Mouse (Mus musculus) adrenal gland, postnatal 10 days (tissue): ENCODE measurements around the gene Ripply3. TPM values are rescaled to one million over a fixed set of nuclear protein-coding genes. Genes with fewer than 3 reads are reported as not detected.

Experiments
- DNase-seq: peaks from one replicate; pipeline ENCODE4 v3.0.0; 2021; ENCODE audit warnings: mixed read lengths
- long read RNA-seq, 2 experiments: library from polyadenylated mRNA; stranded (forward); transcript quantifications; one replicate each; pipeline ENCODE4 v2.0.0; 2021
- total RNA-seq, 2 experiments: library from RNA; stranded (reverse); gene quantifications; 2 replicates each; pipeline ENCODE4 v1.2.3; 2021

The Ripply3 gene
- 1 to 10 TPM; 3.8 to 4.0 TPM for total RNA-seq
- long read RNA-seq, experiment 1, transcript Ripply3-201 (4 exons, 1,531 nt) = major isoform, 6 of 8 reads
- long read RNA-seq, experiment 1, partial matches to known transcripts = 0 of 8 reads
- long read RNA-seq, experiment 1, other reads (novel, unspliced or antisense) = 2 of 8 reads
- long read RNA-seq, experiment 2, transcript Ripply3-201 (4 exons, 1,531 nt) = major isoform, 5 of 5 reads
- long read RNA-seq, experiment 2, partial matches to known transcripts = 0 of 5 reads
- long read RNA-seq, experiment 2, other reads (novel, unspliced or antisense) = 0 of 5 reads

- DNase-seq = peak; percentile 70
Observed at GRCm38 (mm10) chr16:94327781-94328711, at the start of gene Ripply3. Gene Ripply3 (plus strand): TSS chr16:94328420.

DNA sequence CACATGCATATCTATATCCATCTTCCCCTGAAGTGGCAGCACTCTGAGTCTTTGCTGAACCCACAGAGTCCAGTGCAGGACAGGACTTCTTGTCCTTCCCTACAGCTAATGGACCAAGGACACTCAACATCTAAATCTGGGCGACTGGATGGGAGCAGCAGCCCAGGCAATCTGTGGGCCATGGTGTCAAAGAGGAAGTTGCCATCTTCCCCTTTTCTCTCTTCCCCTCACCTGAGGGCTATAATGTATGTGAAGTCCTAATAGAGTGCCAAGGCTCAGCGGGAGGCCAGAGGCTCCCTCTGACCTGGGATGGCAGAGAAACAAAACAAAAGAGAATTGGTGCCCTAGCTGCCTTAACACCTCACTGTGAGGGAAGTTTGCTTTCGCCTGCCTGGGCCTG is 44.2 kb upstream of the Ripply3 start:
- no peak for DNase-seq

- no peak for DNase-seq
Observed at GRCm38 (mm10) chr16:94287826-94288225, 40.4 kb upstream of the Ripply3 start.

DNA sequence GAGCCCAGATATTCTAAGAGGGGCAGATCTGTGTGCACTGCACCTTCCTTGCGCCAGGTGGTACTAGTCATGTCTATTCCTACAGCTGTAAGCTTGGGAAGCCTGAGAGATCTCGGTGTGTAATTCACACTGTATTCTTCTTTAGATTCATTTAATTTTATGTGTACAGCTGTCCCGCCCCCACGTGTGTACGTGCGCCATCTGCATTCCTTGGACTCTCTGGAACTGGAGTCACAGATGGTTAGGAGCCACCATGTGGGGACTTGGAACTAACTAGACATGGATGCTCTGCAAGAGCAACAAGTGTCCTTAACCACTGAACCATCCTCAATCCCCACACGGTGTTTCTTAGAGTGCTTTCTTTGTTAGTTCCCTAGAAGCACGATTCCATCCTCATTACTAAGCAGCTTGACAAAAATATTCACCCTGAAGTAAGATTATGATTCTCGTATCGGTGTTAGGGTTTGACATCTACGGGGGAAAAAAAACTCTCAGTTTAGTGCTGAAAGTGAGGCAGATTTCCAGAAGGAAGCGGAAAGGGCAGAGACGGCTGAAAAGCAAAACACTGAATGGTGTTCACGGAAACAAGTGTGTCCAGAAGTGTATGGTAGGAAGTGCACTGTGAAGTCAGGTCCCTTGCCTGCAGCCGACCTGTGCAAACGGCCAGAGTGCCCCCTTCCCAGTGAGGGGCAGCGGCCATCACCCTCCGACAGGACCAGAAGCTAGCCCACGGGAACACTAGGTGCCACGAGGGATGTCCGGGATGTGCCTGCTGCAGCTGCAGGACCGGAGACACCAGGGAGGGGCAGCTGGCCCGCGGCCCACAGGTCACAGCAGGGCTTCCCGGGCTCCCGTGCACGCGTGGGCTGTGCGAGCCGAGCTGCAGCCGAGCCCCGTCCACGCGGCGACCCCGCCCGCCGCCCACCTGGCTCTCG is 38.8 kb upstream of the Ripply3 start:
- DNase-seq = peak; percentile 32

GRCm38 (mm10) chr16:94290073-94290999 is 37.9 kb upstream of the Ripply3 start:
- peak; percentile 89 for DNase-seq

DNA sequence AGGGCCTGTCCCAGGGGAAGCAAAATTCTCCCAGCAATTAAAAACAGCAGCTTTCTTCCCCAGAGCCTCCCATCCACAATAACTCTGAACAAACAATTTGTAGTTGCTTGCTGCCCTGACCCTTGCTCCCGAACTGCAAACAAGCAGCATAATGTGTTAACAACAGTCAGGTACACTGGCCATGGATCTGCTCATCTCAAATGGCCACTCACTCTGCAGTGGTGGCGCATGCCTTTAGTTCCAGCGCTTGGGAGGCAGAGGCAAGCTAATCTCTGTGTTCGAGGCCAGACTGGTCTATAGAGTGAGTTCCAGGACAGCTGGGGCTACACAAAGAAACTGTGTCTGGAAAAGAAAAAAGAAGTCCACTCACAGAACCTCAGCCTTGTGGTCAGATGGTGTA is 37.1 kb upstream of the Ripply3 start:
- DNase-seq = no peak

- DNase-seq = no peak
Observed at GRCm38 (mm10) chr16:94298081-94298480, 30.1 kb upstream of the Ripply3 start.

GRCm38 (mm10) chr16:94299210-94299609 is 29.0 kb upstream of the Ripply3 start:
- no peak for DNase-seq

GRCm38 (mm10) chr16:94301194-94301593 is 27.0 kb upstream of the Ripply3 start:
- DNase-seq = no peak

- no peak for DNase-seq
Observed at GRCm38 (mm10) chr16:94301696-94302095, 26.5 kb upstream of the Ripply3 start.

DNA sequence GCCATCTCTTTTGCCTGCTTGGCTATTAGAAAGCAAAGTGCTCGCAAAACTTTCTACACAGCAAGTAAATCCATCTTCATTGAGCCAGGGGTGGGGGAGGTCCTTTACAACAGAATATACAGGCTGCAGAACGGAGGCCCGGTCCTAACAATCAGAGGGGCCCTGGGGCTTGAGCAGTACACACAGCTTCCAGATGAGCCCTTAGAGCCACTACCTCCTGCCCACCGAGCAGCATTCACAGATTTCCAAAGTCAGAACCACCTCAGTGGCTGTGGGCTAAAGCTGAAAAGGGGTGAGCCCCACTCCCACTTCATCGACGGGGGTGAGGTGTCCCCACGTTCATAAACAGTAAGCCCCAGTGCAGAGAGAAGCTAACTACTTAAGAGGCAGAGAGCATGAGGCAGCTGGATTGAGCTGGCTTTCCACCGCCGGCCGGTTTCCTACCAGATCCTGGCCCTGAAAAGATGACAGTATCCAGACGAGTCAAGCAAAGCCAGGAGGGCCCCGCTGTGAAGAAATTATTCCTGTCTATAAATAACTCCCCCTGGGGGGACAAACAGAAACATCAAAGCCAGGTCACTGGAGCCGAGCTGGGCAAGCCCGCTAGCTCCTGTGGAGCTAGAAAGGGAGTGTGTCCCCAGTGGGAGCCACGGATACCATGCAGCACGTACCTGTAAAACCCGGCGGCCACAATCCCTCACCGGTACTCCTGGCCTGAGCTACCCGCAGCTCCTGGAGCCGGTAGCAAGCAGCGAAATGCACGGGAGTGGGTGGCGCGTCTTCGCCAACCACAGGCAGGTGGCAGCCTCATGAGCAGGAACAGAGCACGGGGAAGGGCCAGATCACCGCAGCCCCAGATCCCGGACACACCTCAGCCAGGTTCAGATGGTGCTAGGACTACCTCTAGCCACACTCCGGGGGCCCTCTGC is 25.7 kb upstream of the Ripply3 start:
- peak; percentile 47 for DNase-seq

DNA sequence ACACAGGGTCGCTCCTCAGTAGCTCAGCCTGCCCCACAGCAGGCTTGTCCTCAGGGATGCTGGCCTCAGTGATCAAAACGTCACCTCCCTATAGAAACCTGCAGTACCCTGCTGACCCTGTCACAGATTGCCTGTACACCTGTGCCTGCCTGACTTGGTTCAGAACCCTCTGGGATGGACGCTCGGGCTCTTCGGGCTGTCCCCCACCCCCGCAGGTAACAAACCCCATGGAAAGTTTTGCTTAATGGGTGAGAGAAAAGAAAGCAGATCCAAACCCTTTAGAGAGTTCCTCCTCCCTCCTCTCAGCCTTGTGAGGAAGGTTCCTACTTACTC is 25.1 kb upstream of the Ripply3 start:
- no peak for DNase-seq

DNA sequence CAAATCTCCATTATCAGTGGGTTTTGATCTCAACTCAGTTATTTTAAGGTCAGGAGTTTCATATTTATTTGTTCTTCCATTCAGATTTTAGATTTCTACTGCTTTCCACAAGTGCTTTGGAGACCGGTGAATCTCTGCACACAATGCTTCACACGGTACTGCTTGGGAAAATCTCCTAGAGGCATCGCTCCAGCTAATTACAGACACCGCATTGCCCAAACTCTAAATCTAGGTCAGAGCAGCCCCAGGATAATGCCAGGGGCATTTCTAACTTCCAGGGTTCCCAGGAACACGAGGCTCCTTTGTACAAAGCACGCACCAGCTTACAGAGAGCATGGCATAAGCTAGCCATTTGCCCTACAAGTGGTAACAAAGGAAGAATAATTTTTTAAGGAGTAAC is 20.7 kb upstream of the Ripply3 start:
- peak; percentile 31 for DNase-seq

DNA sequence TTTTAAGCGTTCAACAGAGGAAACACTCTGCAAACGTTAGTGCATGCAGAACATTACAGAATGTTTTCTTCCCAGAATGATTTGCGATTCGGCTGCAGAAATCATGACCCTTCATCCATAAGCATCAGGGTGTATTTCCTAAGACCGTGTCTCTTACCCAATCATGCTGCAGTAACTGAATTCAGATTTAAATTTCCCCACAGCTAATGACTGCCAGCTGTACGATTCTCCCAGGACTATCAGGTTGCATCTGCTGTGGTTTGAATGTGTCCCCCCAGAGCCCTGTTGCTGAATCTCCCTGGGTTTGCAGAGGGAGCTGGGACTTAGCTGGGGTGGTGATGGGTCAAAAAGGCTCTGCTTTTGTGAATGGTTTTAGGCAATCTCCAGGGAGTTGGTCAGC is 20.3 kb upstream of the Ripply3 start:
- no peak for DNase-seq

GRCm38 (mm10) chr16:94309025-94309424 is 19.2 kb upstream of the Ripply3 start:
- peak; percentile 45 for DNase-seq

DNA sequence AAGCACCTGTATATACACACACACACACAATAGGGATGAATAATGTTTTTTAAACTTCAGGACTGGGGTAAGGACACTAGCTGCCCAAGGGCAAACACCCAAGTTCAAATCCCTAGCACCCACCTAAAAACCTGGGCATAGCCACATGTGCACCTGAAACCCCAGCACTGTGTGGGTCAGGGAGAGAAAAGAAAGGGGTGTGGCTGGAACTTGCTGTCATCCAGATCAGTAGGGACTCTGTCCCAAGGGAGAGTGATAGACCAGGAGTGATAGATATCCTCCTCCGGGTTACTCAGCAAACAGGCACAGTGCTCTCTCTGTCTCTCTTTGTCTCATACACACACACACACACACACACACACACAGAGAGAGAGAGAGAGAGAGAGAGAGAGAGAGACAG is 16.8 kb upstream of the Ripply3 start:
- DNase-seq = no peak

GRCm38 (mm10) chr16:94311931-94312330 is 16.3 kb upstream of the Ripply3 start:
- DNase-seq = no peak

DNA sequence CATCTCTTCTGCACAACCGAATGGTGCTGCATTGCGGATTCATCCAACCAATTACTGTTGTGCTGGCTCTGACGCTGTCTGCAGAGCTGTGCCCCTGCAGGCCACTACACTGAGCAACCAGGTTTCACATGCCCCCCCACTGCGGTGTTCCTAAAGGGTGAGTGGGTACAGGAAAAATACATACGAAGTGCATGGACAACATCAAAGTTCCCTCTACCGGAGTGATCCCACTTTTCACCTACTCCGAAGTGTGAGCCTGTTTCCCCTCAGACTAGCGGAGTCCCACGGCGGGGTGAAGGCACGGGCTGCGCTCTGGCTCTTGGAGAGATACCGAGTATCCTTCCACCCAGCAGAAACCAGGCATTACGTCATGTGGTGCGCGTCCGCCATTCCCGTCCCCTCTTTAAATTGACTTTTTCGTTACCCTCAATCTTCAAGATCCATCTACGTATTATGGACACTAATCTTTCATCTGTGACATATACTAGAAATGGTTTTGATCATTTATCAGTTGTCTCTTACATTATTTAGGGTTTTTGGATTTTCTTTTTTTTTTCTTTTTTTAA is 15.5 kb upstream of the Ripply3 start:
- DNase-seq = peak; percentile 84

DNA sequence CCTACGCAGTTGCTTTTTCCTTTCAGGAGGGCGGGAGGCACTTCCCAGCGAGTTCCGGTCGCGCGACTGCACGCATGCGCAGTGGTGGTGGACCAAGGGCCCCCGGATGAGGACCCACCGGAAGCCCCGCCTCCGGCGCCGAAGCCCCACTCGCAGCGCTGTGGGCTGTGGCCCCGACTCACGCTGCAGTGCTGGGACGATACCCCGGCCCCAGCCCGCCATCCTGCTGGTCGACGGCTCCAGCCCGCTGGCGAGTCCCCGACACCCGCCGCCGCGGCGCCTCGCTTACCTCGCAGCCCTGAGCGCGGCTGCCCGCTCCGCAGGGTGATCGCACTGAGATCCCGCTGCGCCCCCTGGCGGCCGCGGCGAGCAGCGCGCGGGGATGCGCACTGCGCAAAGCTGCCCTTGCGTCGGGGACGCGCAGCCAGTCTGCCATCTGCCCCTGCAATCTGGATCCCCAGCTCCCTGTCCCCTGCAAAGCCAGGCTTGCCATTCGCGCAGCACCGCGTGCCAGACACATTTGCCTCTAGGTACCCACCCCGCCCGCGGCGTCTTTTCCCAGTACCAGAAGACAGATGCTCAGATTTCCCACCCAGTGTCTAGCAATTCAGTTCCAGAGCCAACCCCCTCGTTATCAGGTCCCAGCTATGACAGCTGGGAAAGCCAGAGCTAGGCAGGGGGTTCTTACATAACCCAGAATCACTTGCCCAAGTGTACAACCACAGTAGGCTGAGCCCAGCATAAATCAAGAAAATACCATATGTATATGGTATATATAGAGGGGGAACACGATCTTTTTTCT is 14.8 kb upstream of the Ripply3 start, which contains the start of gene Hlcs:
Gene Hlcs (minus strand): TSS at position 343 of the 802 bp plus-strand sequence.
- peak; percentile 99 for DNase-seq
